Mouse (Mus musculus) spleen, adult 18-20 months (tissue): ENCODE measurements around the gene Btbd18.
"Not testable (repeated sequence)": the region's sequence is repeated elsewhere in the genome, so short reads cannot be mapped to it uniquely, and the experiment has no call there.

Experiments used
- DNase-seq, 2 experiments: peaks; one replicate each; pipeline ENCODE4 v3.0.0; 2022; ENCODE audit warnings: mixed read lengths in 2 of 2

Gene Btbd18

DNA sequence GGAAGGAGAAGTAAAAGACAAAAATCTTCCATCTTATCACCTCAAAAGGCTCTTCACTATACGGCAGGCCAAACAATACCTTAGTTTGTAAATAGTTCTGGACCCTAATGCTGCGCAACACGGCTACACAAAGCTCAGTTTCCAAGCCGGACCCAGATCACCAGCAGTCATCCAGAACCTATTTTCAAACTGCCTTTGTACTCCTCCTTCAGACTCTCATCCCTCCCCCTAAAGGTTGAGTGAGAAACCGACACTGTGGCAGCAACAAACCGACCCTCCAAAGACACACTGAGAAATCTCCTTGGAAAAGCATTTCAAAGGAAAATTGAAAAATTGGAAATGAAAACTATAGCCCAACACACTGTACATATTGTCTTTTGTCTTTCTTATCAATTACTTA, 10.5 kb upstream of the Btbd18 start:
- no peak for DNase-seq

DNA sequence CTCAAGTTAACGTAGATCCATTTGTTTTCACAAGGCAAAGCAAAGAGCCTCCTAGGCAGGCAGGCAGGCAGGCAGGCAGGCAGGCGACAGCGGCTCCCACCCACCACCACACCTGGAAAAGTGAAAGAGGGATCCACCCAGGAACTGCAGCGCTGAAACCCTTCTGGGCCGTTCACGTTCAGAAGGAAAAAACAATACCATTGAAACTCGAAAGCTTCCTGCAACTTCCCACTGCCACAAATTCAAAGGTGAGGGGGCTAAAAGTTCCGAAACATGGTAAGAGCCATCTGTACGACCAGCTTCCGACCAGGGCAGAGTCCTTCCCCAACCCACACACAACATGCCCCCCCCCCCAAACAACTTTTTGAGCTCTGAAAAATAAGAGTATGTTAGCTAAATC, 9.2 kb upstream of the Btbd18 start:
- DNase-seq = no peak

DNA sequence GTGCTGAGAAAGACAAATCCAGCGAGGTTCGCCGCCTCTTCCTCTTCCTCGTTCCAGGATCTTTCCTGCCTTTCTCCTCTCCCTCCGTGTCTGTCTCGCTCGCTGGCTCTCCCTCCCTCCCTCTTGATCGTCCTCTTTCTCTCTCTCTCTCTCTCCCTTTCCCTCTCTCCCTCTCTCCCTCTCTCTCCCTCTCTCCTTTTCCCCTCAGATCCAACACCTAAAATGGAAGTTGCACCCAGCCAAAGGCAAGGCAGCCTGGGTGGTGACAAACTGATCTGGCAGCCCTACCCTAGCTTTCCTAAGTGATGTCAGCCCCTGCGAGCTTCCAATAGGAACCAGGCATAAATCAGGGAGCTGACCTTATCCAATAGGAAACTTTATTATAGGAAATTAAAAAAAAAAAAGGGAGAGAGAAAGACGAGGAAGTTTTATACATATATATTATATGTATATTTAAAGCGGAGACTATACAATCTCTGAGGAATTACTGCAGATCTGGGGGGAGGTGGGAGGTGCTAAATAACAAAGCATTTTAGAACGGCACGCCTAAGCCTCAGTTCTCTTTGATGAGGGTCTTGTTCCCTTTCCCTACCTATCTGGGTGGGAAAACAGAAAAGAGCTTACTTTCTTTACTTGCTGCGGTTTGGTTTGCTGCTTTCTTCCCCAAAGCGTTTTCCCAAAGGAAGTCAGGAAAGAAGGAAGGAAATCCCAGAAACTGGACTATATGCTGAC, 8.2 kb upstream of the Btbd18 start, which contains the start of gene Ctnnd1:
Ctnnd1 (minus strand) TSS at position 302 of the 732 bp plus-strand sequence.
- no peak for DNase-seq

DNA sequence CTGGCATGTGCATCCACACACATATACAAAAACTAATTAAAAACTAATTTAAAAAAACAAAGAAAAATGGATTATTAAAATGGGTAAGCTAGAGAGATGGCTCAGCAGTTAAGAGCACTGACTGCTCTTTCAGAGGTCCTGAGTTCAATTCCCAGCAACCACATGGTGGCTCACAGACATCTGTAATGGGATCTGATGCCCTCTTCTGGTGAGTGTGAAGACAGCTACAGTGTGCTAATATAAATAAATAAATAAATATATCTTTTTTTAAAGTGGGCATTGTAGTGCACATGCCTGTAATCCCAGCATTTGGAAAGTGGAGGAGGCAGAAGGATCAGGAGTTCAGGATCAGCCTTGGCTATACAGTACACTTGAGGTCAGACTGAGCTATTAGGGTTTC, 5.5 kb upstream of the Btbd18 start:
- no peak for DNase-seq

DNA sequence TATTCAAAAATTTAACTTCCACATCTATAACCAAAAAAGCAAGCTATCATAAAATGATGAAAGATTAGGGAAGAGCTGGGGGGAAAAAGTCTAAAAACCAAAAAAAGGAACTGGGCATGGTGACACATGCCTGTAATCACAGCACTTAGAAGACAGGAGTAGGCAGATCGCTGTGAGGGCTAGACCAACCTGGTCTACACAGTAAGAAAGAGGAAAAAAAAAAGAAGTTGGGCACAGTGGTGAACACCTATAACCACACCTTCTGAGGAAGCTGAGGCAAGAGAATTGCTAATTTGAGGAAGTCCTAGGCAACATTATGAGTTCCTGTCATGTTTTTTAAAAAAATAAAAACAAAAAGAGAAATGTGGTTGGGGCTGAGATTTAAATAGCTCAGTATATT, 3.0 kb upstream of the Btbd18 start:
- DNase-seq = no peak

DNA sequence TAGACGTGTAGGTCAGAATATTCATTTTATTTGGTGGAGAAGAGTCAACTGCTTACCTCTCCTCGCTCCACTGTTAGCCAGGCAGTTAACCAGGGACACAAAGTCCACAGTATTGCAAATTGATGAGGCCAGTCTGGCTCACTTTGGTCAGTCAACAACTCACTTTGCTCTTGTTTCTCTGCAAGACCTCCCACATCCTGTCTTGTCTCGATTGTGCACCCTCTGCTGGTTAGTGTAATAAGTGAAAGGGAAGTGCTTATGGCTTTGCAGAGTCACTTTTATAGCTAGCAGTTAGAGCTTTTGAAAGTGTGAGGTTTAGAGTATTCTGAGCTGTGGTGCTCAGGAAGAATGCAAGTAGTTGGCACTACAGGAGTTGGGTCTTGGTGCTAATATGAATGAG, 1.4 kb downstream of the Btbd18 start:
- peak in 1 of 2 experiments; percentile 32 for DNase-seq

DNA sequence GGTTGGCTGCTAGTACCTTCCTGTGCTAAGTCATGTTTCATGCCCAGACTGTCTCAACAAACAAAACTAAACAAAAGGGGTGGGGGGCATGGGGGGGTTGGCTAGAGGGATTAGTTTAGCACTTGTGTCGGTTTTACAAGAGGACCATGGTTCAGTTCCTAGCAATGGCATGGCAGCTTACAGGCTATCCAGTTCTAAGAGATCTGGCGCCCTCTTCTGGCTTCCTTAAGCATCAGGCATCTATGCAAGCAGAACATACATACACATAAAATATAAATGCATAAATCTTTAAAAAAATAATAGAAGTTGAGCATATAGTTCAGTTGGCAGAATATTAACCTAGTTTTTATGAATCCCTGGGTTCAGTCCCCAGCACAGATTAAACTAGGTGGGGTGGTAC, 4.0 kb downstream of the Btbd18 start:
- DNase-seq = peak in 1 of 2 experiments; percentile 59

DNA sequence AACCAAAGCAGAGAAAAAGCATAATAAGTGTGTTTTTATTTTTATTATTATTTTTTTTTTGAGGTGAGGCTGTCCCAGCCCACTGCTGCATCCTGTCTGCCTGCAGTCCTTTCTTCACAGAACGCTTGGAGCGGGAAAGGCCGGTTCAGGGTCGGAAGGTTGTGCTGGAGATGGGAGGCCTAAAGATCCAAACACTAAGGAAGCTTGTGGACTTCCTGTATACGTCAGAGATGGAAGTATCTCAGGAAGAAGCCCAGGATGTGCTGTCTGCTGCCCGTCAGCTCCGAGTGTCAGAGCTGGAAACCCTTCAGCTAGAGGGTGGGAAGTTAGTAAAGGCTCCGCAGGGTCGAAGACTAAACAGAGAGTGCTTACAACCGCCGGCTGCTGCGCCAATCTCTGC, 7.2 kb downstream of the Btbd18 start:
- no peak for DNase-seq

DNA sequence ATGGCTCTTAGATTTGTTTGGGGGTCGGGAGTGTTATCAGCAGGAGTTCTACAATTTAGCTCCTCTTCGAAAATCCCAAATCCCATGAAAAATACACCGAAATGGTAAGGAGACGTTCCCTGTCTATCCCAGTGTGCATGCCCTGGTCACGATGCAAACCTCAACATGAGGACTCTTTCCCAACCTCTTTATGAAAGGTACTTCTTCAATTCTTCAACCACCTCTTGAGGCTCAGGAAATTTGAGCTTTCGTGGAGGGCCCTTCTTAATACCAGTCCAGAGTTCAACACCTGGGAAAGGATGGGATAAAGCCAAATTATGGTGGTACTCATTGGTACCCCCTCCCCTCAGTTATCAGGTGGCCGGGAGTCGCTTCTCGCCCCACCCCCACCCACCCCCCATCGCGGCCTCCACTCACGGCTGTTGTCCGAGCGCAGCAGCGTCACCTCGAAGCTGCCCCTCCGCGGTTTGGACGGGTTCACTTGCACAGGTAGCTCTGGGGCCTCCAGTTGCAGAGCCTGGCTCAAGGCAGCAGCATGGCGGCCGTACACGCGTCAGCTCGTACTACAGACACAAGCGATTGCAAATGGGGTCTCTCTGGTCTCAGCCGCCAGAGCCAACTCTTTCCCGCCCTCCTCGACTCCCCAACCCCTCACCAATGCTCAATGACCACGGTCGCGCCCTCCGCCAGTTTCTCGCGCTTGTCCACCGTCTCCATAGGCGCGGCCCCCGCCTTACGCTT, 11.1 kb downstream of the Btbd18 start:
- DNase-seq = no peak

DNA sequence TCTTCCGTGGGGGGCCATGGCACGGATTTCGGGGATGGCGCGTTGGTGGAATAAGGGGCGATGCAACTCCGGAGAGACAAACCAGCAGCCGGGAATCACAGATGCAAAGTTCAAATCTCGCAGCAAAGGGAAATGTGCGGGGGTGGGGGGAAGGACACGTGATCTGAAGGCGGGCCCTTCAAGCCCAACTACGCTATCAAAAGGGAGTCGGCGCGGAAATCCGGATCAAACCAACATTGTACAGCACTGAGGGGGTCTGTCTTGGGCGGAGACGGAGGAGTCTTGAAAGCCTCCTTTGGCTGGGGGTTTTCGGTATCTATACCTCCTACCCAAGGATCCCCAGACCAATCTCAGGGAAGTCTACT, 11.7 kb downstream of the Btbd18 start, which contains the start of gene Selenoh:
Selenoh (minus strand) TSS at position 202 of the 365 bp plus-strand sequence.
- DNase-seq = peak; percentile 71 to 76

DNA sequence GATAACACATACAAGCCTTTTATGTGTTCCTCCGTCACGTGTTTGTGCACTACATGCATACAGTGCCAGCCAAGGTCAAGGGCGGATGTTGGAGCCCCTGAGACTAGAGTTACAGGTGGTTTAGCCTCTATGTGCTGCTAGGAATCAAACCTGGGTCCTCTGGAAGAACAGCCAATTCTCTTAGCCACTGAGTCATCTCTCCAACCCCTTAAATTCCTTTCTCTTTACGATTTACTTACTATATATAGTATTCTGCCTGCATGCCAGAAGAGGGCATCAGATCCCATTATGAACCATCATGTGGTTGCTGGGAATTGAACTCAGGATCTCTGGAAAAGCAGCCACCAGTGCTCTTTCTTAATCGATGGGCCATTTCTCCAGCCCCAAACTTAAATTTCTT, 12.7 kb downstream of the Btbd18 start:
- DNase-seq = not testable (repeated sequence)

DNA sequence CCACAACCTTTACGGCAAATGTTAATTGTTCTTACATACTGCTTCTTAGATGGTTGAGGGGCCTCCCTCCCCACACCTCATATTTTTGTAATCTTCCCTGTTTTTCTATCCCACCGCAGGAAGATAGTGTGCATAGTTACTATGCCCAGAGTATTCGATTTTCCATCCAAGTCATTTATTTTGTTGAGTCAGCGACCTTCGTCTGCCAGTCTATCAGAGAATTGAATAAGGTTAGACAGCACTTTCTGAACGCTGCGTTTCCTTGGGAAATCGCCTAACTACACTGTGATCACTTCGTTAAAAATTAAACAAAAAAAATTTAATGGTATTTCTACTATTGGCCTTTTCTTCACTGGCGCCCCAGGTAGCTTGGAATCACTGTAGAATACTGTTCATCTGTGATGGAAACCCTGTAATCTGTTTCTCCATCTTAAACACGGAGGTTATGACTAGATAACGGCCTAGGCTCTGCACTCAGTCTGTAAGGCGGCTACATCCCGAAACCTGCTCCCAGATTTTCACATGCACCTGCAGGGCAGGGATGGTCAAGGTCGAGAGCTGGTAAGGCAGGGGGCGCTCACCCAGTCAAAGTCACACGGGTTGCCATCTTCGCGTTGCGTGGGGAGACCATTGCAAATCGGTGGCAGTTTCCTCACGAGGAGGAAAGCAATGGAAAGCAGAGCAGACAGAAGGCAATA, 18.5 kb downstream of the Btbd18 start:
- DNase-seq = no peak

DNA sequence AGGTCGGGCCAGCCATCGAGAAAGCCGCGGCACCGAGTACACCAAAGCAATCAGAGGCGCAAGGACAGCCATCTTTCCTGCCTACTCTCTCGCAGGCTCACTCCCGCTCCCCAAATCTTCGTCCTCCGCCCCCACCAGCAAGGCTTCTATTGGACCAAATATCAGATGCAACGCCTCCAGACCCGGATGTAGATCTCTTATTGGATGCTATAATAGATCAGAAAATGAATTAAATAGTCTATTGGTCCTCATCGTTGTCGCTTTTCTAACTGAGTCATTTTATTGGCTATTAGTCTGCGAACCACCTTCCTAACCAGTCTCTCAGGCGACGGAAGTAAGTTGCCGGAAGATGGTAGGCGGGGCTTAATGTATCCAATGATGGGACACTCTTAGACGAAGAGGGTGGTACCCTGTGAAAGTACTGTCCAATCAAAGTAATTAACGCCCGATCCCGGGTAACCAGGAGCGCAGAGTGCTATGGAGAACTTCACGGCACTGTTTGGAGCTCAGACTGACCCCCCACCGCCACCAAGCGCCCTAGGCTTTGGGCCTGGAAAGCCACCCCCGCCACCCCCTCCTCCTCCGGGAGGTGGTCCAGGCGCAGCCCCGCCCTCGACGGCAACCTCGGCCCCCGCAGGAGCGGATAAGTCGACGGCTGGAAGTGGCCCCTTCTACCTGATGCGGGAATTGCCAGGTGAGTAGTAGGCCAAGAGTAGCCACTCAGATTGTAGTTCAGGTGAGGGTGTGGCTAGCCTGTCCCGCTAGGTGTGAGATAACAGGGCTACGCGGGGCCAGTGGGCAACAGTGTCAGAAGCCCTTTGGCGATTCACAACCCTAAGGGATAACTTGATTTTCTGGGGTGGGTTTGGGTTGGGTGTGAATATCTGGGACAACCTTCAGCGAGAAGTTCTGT, 19.3 kb downstream of the Btbd18 start, which contains the start of the genes Gm28635 and Med19:
Gm28635 (minus strand) TSS at position 74 of the 913 bp plus-strand sequence.
Med19 (plus strand) TSS at position 435 of the 913 bp plus-strand sequence.
- DNase-seq = peak; percentile 75 to 79

DNA sequence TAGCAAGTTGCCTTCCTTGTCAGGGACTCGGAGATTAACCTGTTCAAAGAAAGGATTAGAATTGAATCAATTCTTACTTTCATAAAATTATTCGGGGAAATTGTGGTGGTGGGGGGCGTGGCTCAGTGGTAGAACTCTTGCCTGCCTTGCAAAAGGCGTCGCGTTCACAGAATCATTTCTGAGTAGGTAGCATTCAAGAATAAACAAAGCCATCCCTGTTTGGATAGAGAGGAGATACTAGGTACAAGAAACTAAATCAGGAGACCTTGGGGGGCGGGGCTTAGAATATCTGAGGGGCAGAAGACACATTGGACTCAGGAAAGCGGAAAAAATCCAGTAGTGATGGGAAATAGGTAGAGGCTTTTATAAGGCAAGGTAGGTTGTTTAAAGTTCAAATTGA, 20.1 kb downstream of the Btbd18 start, which contains the start of gene Tmx2:
Tmx2 (minus strand) TSS at position 125 of the 400 bp plus-strand sequence.
- DNase-seq = no peak

DNA sequence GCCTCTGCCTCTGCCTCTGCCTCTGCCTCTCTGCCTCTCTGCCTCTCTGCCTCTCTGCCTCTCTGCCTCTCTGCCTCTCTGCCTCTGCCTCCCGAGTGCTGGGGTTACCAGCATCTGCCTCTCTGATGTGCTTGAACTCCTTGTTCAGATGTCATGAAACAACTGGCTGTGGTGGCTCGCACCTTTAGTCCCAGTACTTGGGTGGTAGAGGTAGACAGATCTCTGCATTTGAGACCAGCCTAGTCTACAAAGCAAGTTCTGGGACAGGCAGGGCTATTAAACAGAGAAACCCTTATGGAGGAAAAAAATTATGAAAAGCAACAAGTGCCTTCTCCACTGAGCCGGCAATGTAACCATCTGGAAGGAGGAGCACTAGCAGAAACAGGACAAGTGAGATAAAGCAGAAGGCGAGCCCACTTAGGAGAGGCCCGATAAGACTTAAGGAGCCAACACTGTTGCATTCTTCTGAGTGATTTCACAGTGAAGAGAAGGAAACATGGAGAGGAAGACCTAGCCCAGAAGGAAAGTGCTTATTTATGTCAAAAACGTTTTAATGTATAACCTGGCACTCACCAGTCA, 23.8 kb downstream of the Btbd18 start:
- DNase-seq = no peak

DNA sequence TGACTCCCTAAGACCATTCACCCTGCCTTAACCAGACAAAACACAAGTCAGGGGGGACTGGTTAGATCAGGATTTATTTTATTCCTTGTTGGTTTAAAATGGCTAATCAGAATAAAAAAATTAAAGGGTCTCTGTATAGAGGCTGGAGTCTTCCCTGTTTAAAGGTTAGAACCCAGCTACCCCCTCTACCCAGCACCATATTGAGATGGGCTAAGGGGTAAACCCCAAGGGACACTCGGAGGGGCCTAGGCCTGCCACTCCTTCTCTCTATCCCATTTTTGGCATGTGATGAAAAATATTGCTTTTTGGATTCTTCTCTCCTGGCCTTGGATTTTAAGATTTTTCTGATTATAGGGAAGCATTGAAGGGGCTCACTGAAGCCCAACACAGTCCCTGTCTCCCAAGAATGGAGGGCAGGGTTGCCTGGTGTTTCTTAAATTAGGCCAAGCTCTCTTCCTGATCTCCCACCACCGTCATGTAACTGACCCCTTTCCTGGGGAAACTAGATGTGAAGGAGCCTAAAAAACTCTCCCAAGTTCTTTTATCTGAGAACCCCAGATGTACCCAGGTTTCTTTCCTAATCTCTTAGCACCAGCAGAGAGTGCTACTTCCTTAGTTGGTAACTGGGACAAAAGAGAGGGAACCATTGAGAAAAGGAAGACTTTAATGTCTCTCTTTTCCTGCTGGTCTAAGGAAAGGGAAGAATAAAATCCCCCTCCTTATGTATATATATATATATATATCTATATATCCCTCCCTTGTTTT, 29.4 kb downstream of the Btbd18 start:
- no peak for DNase-seq

DNA sequence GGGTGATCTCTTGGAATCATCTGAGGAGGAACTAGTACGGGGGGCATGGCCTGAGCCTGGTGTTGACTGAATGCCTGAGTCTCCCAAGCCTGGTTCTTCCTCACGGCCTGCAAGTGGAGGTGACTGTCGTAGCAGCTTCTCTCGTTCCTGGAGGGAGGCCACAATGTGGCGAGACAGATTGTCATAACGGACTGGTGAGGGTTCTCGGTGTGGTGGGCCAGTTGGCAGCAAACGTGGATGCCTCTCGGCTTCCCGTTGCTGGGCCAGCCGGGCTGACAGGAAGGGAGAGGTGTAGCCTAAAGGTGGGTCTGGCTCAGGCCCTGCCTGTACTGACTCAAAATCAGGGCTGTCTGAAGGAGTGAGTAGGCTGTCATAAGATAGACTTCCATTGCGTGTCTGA, 31.2 kb downstream of the Btbd18 start:
- DNase-seq = no peak

DNA sequence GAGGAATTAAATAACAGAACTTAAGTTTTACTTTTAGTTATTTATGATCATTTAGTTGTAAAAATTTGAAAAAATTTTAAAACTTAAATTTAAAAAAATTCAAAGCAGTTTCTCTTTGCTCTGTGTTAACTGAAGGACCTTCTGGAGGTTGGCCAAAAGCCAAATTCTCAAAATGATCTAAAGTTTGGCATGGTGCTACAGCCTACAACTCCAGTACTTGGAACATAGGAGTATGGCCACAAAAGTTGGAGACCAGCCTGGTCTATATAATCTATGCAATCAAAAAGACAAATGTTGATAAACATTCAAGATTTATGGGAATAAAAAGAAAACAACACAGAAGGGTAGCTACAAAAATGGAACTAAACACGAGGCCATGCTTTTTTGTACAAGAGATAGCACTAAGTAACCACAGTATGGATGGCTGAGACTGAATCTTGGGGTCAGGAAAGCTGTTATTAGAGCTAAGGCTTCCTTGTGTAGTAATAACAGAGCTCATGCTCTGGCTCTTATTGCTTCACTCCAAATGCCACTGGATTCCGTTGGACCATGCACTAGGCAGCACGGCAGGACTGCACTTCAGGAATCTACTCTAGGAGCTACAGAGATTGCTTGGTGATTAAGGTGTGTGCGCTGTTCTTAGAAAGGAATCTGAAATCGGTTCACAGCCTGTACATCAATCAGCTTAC, 36.3 kb downstream of the Btbd18 start:
- DNase-seq = no peak

DNA sequence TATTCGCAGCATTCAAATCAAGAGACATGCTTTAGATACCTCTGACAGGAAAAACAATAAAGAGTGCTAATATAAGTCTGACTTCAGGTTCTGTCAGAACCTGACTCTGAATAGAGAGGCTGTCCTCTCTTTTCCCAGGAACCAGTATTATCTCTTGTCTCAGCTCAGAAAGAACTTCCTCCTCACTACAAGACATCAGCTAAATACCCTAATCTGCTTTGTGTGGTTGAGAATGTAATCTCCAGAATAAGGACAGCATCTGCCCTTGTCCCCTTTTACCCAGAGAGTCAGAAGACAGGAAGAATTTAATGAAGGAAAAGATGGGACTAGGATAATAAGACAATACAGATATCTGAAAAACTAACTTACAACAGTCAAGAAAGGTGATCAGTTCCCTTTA, 44.6 kb downstream of the Btbd18 start:
- no peak for DNase-seq

DNA sequence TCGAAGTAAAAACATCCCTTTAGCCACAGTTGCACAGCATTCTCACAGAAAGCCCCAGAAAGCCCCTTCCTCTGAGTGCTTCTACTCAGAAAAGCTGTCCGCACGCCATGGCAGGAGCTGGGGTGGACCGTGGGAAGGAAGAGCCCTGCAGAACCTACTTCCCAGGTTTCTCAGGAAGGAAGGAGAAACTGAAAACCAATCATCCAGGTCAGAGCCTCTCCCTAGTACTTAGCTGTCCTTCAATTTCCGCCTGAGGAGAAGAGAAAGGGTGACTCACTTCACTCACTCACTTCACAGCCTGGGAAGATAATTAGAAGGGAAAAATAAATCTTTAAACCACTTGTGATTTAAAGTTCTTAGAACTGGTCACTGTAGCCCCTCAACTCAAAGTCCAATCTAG, 45.5 kb downstream of the Btbd18 start:
- no peak for DNase-seq
